9 mouse cellular contexts compared by ENCODE assay signal in the genomic region with DNA sequence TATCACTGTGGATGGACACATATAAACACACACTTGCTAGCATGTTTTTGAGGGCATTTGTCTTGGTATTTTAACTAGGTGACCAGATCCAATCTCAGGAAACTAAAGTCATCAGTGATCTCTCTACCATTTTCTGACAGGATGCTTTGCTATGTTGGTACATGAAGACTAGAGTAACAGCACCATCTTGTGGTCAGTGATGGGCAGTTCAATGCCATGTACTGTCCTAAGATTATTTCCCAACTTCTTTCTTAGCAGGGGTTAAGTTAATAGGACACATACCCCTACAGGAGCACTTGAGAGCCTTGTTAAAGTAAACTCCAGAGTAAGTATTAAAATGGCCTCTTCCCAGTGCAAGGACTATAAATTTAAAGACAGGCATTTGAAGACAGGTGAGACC. TPM values are rescaled to one million over a fixed set of nuclear protein-coding genes. Genes with fewer than 3 reads are reported as not detected.
DNase-seq lines count a peak whose midpoint lies in the region; ATAC-seq and TF ChIP-seq lines count a peak whose summit lies in the region.
"Had no signal": no experiment of that assay in that cellular context is flagged by ENCODE, and none has a peak within 500 bp of the region (broad histone marks: within the 10 kb centered on the region; RNA-seq: fewer than 3 reads in every experiment).

No protein-coding gene starts in this region.

- no peaks in the 10 kb centered on the region for H3K4me1 ChIP-seq in stomach, postnatal 0 days (replicated peaks; ENCODE audit: control insufficient read depth, insufficient read depth)

- no peak overlapping the region for H3K27ac ChIP-seq in stomach, postnatal 0 days (replicated peaks)

- no peak overlapping the region for H3K4me3 ChIP-seq in stomach, postnatal 0 days (ENCODE audit: low read depth, low read length)

- TF ChIP-seq EP300 in stomach, postnatal 0 days (optimal IDR thresholded peaks at IDR 0.05): no peak

- H3K9ac ChIP-seq in stomach, postnatal 0 days (ENCODE audit: low read length): no peak overlapping the region

- no peak overlapping the region for H3K4me2 ChIP-seq in stomach, postnatal 0 days (replicated peaks; ENCODE audit: low read depth)

- H3K9me3 ChIP-seq in stomach, postnatal 0 days (ENCODE audit: control insufficient read depth, low read length): no peaks in the 10 kb centered on the region

- TF ChIP-seq CTCF in stomach, postnatal 0 days (IDR thresholded peaks at IDR 0.05; ENCODE audit: low read depth): peak; percentile 90

- H3K27me3 ChIP-seq in stomach, postnatal 0 days (ENCODE audit: control insufficient read depth, insufficient read depth, low read length): no peaks in the 10 kb centered on the region

- no peaks in the 10 kb centered on the region for H3K36me3 ChIP-seq in stomach, postnatal 0 days (ENCODE audit: control insufficient read depth, insufficient read depth, low read length)

- DNase-seq in adrenal gland, adult 2 months: peak; percentile 7
- no peak for DNase-seq in adrenal gland, postnatal 25 days
- DNase-seq in ES-CJ7 (ENCODE audit: low read depth, low spot score): peak; percentile 64
- peak; percentile 15 for DNase-seq in cerebellum, adult 9-11 months
- DNase-seq in large intestine, adult 2 months (ENCODE audit: low read depth, low spot score): peak; percentile 31
- DNase-seq in stomach, postnatal 0 days (ENCODE audit: low spot score): peak; percentile 18

- ATAC-seq in granulocyte monocyte progenitor cell, adult 5-6 weeks (replicated peaks; ENCODE audit: poor library complexity, severe bottlenecking): peak; percentile 93
- peak; percentile 84 for ATAC-seq in megakaryocyte, adult 5-6 weeks (ENCODE audit: poor library complexity, severe bottlenecking)
- ATAC-seq in stomach, postnatal 0 days (ENCODE audit: low FRiP score, low TSS enrichment): 0 out of 2 replicates have a peak, but pooled peaks have one; percentile 63

RNA-seq across cellular contexts. Expression of gene Dennd2d, which starts 33.6 kb away (rescaled TPM):
- 1 to 10 TPM; 3.2 to 4.3 TPM for total RNA-seq in adrenal gland, adult 2 months (2021)
- 1.5 and 1.8 TPM in 2 replicates for polyA plus RNA-seq in adrenal gland, adult 2 months (2012; rRNA removed)
- 4.6 and 5.0 TPM in 2 replicates for total RNA-seq in adrenal gland, postnatal 25 days (2021)
- 22.1 and 26.3 TPM in 2 replicates for total RNA-seq in granulocyte monocyte progenitor cell, adult 5-6 weeks (2014; fragmentation: Nextera tagmentation)
- total RNA-seq in granulocyte monocyte progenitor cell, adult 5-6 weeks (2017): 18.8 and 26.5 TPM in 2 replicates
- polyA plus RNA-seq in large intestine, adult 2 months (2012; rRNA removed): 26.0 and 41.0 TPM in 2 replicates
- 10.6 and 14.0 TPM in 2 replicates for total RNA-seq in megakaryocyte, adult 5-6 weeks (2015)
- 20.3 and 20.7 TPM in 2 replicates for total RNA-seq in megakaryocyte, adult 5-6 weeks (2017)
- 27.7 and 31.4 TPM in 2 replicates for polyA plus RNA-seq in stomach, postnatal 0 days (2015; fragmentation: Nextera tagmentation; extraction: Ambion mirVana)

RNA-seq across cellular contexts. Expression of gene Chil6, which starts 42.6 kb away (rescaled TPM):
- not detected for total RNA-seq in adrenal gland, adult 2 months (2021)
- not detected in 2 replicates for polyA plus RNA-seq in adrenal gland, adult 2 months (2012; rRNA removed)
- not detected in 2 replicates for total RNA-seq in adrenal gland, postnatal 25 days (2021)
- not detected in 2 replicates for total RNA-seq in granulocyte monocyte progenitor cell, adult 5-6 weeks (2014; fragmentation: Nextera tagmentation)
- total RNA-seq in granulocyte monocyte progenitor cell, adult 5-6 weeks (2017): not detected in 2 replicates
- polyA plus RNA-seq in large intestine, adult 2 months (2012; rRNA removed): 0.06 and 0.16 TPM in 2 replicates
- not detected in 2 replicates for total RNA-seq in megakaryocyte, adult 5-6 weeks (2015)
- not detected in 2 replicates for total RNA-seq in megakaryocyte, adult 5-6 weeks (2017)
- polyA plus RNA-seq in stomach, postnatal 0 days (2015; fragmentation: Nextera tagmentation; extraction: Ambion mirVana): 0.07 TPM in 1 of 2 replicates, not detected in the other
- total RNA-seq: left cerebral cortex, adult 8-10 months had no signal
